Mouse (Mus musculus) frontal cortex, postnatal 10 days (tissue): Measurements from ENCODE around the gene Gm20388.
A peak's percentile ranks its signal among the peaks of the same experiment; 100 is the strongest.
"Not testable (repeated sequence)": the region's sequence is repeated elsewhere in the genome, so short reads cannot be mapped to it uniquely, and the experiment has no call there.

ENCODE experiments used
- DNase-seq, 2 experiments: peaks; one replicate each; pipeline ENCODE4 v3.0.0; 2022; ENCODE audit warnings: low spot score in 2 of 2, mixed read lengths in 1 of 2

Gm20388 gene

GRCm38 (mm10) chr8:120364093-120364725, 453.6 kb downstream of the Gm20388 start:
- DNase-seq, result no peak

DNA sequence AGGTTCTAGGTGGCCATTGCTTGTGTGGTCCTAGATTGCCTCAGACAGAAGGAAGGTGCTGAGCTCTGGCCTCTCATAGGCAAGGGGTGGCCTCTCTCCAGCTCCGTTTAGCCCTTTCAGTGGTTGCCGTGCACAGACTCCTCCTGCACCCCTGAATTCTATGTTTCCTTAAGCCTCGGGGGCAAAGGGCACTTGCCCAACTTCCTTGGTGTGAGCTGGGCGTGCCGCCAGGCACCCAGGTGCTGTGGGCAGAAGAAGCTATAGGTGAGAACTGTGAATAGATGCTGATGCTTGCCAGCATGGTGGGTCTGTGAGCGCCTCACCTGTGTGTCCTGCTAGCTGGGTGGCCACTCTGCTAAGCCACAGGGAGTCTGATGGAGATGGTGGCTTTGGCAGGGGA, 456.2 kb downstream of the Gm20388 start:
- no peak for DNase-seq

DNA sequence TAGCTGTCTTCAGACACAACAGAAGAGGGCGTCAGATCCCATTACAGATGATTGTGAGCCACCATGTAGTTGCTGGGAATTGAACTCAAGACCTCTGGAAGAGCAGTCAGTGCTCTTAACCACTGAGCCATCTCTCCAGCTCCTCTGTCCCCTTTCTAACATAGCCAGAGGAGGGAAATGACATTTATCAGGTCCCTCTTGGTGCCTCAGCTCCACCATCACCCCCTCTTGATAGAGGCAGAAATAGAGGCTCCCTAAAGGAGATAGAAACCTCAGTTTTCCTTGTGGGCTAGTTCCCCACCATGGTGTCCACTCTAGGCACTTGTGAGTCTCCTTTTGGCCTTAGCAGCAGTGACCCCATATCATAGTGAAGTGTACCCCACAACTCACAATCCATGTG, 457.6 kb downstream of the Gm20388 start:
- not testable (repeated sequence) for DNase-seq

- peak; percentile 79 to 83 for DNase-seq
Measured at GRCm38 (mm10) chr8:120368814-120369649, 458.4 kb downstream of the Gm20388 start.

- DNase-seq, result peak in 1 of 2 experiments; percentile 57
Measured at GRCm38 (mm10) chr8:120369956-120370355, 459.3 kb downstream of the Gm20388 start.

DNA sequence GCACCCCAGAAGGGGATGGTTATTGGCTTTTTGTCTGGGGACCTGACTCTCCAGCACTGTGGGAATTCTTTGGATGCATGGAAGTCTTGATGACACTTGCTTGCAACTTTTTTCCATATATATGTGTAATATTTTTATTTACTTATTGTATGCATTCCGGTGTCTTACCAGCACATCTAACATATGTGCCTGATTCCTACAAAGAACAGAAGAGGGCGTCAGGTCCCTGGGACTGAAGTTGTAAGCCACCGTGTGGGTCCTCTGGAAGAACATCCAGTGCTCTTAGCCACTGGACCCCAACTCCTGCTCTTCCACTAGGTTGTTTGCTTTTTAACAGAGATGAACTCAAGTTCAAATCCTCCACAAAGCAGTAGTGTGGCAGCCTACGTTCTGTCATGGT, 459.8 kb downstream of the Gm20388 start:
- DNase-seq, result no peak

DNA sequence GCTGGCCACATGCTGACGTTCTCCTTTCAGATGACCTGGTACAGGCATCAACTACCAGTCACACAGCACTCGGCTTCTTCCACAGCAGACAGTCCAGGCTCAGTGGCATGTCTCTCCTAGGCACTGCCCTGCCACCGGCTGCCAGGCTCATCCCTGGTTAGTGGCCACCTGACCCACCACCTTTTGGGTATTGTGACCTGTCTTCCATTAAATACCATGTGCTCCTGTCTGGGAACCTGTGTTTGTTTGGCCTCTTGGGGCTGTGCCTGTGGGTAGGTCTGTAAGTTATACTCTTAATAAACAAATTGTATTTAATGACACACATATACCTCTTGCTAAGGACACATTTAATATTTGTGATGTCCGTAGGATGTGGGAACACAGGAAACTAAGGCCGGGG, 460.5 kb downstream of the Gm20388 start:
- DNase-seq, result no peak

GRCm38 (mm10) chr8:120371725-120372457, 461.2 kb downstream of the Gm20388 start:
- DNase-seq, result no peak

DNA sequence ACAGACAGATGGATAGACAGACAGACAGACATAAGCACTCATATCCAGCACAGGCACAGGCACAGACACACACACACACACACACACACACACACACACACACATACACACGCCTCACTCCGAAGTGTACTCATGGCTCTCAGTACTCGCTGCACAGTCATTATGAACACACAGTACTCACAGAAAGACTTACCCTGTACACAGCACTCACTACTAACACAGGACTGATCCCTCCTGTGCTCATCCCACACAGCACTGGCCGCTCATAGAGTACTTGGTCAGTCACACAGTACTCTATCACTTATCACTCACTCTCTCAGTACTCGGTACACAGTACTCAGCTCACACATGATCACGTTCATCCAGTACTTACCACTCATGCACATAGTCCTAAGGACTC, 462.0 kb downstream of the Gm20388 start:
- no peak for DNase-seq

DNA sequence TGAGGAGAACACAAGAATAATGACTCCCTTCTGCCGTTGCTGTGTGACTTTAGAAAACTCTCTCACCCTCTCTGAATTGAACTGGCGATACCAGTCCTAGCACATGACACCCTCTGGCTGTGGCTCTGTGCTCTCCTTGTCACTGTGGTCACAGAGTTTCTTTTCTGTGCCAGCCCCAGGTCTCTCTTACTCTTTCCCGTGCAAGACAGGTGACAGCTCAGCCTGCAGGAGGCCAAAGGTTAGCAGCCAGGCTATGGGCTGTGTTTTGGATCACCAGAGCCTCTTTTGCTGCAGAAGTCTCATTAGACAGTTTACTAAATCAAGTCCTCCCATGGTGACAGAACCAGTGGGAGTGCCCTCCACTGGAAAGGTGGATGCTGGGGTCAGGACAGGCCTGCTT, 463.0 kb downstream of the Gm20388 start:
- no peak for DNase-seq

DNA sequence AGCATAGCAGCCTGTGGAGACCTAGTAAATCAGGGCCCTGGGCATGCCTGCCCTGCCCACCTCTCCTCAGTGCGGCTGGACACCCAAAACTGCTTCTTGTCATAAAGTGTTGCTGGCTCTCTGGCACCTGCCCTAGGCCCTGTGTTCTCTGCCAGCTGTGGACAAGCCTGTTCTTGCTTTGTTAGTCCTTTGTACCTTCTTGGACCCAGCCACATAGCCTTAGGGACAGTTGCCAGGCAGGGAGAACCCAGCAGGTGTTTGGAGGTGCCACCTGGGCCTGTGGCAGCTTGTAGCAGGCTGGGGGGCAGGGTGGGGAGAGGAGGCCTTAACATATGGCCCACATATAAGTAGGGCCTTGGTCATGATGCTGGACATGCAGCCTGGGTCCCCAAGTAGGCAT, 463.4 kb downstream of the Gm20388 start:
- DNase-seq, result no peak

- DNase-seq, result no peak
Measured at GRCm38 (mm10) chr8:120374514-120374913, 463.9 kb downstream of the Gm20388 start.

DNA sequence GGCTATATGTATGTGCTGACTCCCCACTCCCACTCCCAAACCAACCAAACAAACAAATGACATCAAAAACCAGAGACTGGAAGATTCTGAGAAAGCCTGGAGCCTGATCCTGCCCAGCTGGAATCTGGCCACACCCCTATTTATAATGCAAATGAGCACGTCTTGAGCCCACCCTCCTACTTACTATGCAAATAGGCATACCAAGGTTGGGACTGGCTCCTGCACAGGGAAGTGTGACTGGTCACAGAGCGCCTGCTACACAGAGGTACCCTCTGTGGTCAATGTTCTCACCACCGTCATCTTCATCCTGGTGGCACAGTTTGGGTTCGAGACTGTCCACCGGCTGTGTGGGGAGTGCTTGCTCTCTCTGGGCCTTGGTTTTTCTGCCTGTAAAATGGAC, 464.5 kb downstream of the Gm20388 start:
- no peak for DNase-seq

- DNase-seq, result no peak
Measured at GRCm38 (mm10) chr8:120376215-120376614, 465.6 kb downstream of the Gm20388 start.

GRCm38 (mm10) chr8:120376847-120377802, 466.5 kb downstream of the Gm20388 start:
- DNase-seq, result no peak

- DNase-seq, result no peak
Measured at GRCm38 (mm10) chr8:120377803-120378189, 467.2 kb downstream of the Gm20388 start.

GRCm38 (mm10) chr8:120378306-120378705, 467.7 kb downstream of the Gm20388 start:
- no peak for DNase-seq

DNA sequence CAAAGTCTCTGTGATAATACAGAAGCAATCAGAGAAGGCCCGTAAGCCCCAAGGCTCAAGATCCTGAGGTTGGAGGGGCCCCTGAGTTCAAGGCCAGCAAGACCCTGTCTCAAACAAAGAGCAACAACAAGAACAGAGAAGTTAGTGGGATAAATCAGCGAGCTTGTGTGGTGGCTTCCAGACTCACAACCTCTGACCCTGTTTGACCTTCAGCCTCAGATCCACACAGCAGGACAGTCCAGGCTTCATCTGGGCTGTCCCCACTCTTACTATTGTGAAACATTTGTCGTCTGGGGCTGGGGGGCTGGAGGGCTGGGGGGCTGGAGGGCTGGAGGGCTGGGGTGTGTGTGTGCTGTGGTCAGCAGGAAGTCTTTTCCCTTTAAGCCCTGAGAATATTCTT, 468.4 kb downstream of the Gm20388 start:
- no peak for DNase-seq

- DNase-seq, result no peak
Measured at GRCm38 (mm10) chr8:120381865-120382264, 471.2 kb downstream of the Gm20388 start.

DNA sequence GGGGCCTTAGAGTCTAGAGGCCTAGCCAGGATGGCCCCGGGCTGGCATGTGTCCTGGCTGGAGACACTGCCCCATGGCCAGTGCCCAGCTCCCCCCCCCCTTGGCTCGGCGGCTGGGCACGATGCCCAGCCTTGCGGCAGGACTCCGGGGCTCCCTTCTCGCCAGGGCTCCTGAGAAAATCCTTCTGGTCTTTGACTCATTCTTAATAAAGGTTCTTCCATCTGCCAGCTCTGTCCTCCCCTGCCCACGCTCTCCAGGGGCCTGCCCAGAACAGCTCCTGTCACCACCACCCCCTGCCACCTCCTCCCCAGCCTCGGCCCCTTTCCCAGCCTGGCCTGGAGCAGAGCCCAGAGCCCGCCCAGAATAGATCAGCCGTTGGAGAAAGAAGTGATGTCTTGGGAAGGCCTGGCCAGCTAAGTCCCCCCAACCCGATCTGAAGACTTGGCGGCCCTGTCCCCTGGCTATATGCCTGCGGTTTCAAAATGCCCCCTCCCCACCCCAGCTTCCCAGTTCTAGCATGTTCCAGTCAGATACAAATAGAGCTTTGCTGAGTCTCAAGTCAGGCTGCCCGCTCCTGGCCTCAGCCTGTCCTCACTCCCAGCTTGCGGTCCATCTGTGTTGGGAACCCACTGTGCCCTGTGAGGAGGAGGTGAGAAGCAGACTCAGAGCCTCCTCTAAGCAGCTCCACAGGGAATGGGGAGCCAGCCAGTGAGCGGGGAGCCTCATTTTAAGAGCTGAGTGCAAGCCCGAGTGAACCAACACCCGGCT, 472.0 kb downstream of the Gm20388 start:
- DNase-seq, result peak; percentile 86 to 93

- DNase-seq, result no peak
Measured at GRCm38 (mm10) chr8:120383204-120383560, 472.5 kb downstream of the Gm20388 start.
